Mouse (Mus musculus) bone marrow, adult 2 months (tissue): ENCODE measurements around the gene Omt2b.
"Not testable (repeated sequence)": the region's sequence is repeated elsewhere in the genome, so short reads cannot be mapped to it uniquely, and the experiment has no call there.

Experiments
- CTCF ChIP-seq: fragments of 200-500 bp; IDR thresholded peaks from 2 replicates; pipeline ENCODE4 v1.5.1; 2011; ENCODE audit warnings: low read length, control low read depth; ENCODE audit not compliant: control insufficient read depth, insufficient read depth
- POLR2A ChIP-seq: fragments of 200-500 bp; IDR thresholded peaks from 2 replicates; pipeline ENCODE4 v1.6.1; 2011; ENCODE audit warnings: low read depth, mild to moderate bottlenecking, control low read depth, low read length, borderline replicate concordance; ENCODE audit not compliant: control insufficient read depth

DNA sequence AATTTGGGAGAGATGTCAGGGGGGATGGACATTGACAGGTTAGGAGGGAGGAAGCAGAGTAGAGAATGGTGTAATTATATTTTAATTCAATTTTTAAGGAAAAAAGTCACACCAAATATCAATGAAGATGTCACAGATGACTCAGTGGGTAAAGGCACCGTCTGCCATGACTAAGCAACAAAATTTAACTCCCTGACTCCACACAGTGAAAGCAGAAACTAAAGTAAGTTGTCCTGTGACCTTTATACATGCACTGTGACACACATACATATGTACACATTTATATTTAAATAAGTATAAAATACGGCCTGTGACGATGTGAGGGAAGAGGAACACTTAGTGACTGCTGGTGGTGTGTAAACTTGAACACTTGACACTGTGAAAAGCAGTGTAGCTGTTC is 19.3 kb upstream of the Omt2b start:
- not testable (repeated sequence) for TF ChIP-seq CTCF, POLR2A
